Mouse (Mus musculus) embryonic facial prominence, embryonic 11.5 days (tissue): Measurements from ENCODE around the gene Hfe. TPM values are rescaled to one million over a fixed set of nuclear protein-coding genes. Genes with fewer than 3 reads are reported as not detected.
"Not testable (repeated sequence)": the region's sequence is repeated elsewhere in the genome, so short reads cannot be mapped to it uniquely, and the experiment has no call there.

Source experiments
- ATAC-seq: fragments of 200-750 bp; cut with Nextera tagmentation; replicated peaks from 2 replicates; pipeline ENCODE4 v1.8.0; 2017; ENCODE audit warnings: low read depth; ENCODE audit not compliant: insufficient number of reproducible peaks, low FRiP score, low TSS enrichment
- DNase-seq: peaks from one replicate; pipeline ENCODE4 v3.0.0-alpha.2; 2015; ENCODE audit warnings: low spot score
- H3K27ac ChIP-seq: fragments of 300-500 bp; sonication (generic); replicated peaks from 2 replicates; pipeline ENCODE4 v1.5.1; 2014; ENCODE audit warnings: mild to moderate bottlenecking, low read depth, low read length, control low read depth
- H3K27me3 ChIP-seq: fragments of 300-500 bp; sonication (generic); 2 replicates; pipeline ENCODE4 v1.6.1; 2014; ENCODE audit warnings: mild to moderate bottlenecking, low read length, moderate library complexity, mixed read lengths; ENCODE audit not compliant: control insufficient read depth, insufficient read depth
- H3K36me3 ChIP-seq: fragments of 300-500 bp; sonication (generic); replicated peaks from 2 replicates; pipeline ENCODE4 v1.6.1; 2014; ENCODE audit warnings: low read depth, mild to moderate bottlenecking, low read length, moderate library complexity, mixed read lengths; ENCODE audit not compliant: control insufficient read depth, insufficient read depth
- H3K4me1 ChIP-seq: fragments of 300-500 bp; sonication (generic); 2 replicates; pipeline ENCODE4 v1.6.1; 2014; ENCODE audit warnings: low read length, mixed read lengths; ENCODE audit not compliant: control insufficient read depth, insufficient read depth
- H3K4me2 ChIP-seq: fragments of 300-500 bp; sonication (generic); 2 replicates; pipeline ENCODE4 v1.6.1; 2014; ENCODE audit warnings: low read depth, mild to moderate bottlenecking, control low read depth, low read length, moderate library complexity
- H3K4me3 ChIP-seq: fragments of 300-500 bp; sonication (generic); 2 replicates; pipeline ENCODE4 v1.5.1; 2014; ENCODE audit warnings: low read depth, low read length, control low read depth
- H3K9ac ChIP-seq: fragments of 300-500 bp; sonication (generic); replicated peaks from 2 replicates; pipeline ENCODE4 v1.6.1; 2014; ENCODE audit warnings: mild to moderate bottlenecking, control low read depth, low read length
- H3K9me3 ChIP-seq: fragments of 300-500 bp; sonication (generic); replicated peaks from 2 replicates; pipeline ENCODE4 v1.6.1; 2016; ENCODE audit warnings: mild to moderate bottlenecking, low read length, inconsistent platforms, mixed read lengths; ENCODE audit not compliant: control insufficient read depth
- whole genome bisulfite sequencing: fragments of 180-500 bp; shearing (Covaris S2); extraction: QIAGEN DNeasy Blood & Tissue Kit; methylation state at CpG from one replicate; pipeline ENCODE4 v1.1.7; 2014; 5-methylcytosine and 5-hydroxymethylcytosine counted together
- polyA plus RNA-seq: library from polyadenylated mRNA; unstranded; fragments of >200 nt; fragmentation: Nextera tagmentation; extraction: Ambion mirVana; gene quantifications from 2 replicates; pipeline ENCODE4 v1.2.1, GENCODE M21; 2014

The Hfe gene
- polyA plus RNA-seq, 1 experiment from 2014 or later: 4.3 TPM

DNA sequence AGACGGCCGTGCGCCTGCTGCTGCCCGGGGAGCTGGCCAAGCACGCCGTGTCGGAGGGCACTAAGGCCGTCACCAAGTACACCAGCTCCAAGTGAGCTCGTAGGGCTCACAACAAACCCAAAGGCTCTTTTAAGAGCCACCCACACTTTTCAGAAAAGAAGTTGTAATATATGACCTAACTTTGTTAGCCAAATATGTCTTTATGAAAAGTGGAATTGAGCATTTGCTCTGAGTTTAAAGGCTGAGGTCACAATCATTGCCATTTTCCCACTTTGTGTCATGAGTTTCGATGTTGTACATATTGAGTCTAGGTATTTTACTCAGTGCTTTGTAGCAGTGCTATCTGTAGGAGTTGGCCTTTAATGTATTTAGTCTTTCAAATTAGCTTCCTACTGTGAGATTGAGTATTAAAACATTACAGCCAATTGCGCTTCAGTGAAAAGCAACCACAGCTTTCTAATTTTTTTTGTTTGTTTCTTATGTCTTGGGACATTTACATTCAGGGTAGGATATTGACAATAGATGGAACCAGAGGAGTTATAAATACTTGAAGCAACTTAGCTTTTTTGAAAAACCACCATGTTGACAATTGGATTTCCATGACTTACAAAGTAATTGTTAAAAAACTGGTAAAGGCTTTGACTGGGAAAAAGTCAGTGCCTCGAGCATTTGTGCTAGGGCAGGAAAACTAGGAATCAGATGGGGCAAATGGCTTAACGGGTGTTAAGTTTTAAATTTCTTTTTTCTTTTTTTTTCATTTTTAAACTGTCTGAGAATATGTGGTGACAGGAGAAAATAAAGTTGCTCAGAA is 36.6 kb upstream of the Hfe start:
- H3K4me2 ChIP-seq: peak overlapping the region; percentile 33
- no peaks in the 10 kb centered on the region for H3K9me3 ChIP-seq
- peak overlapping the region; percentile 25 for H3K4me3 ChIP-seq
- no peaks in the 10 kb centered on the region for H3K4me1 ChIP-seq
- peak; percentile 68 for DNase-seq
- ATAC-seq: no peak
- H3K27ac ChIP-seq: peak overlapping the region; percentile 99
- WGBS: 5% methylated on average over 10 of the region's 13 CpGs
- H3K9ac ChIP-seq: peak overlapping the region; percentile 54
- H3K36me3 ChIP-seq: no peaks in the 10 kb centered on the region
- H3K27me3 ChIP-seq: no peaks in the 10 kb centered on the region

DNA sequence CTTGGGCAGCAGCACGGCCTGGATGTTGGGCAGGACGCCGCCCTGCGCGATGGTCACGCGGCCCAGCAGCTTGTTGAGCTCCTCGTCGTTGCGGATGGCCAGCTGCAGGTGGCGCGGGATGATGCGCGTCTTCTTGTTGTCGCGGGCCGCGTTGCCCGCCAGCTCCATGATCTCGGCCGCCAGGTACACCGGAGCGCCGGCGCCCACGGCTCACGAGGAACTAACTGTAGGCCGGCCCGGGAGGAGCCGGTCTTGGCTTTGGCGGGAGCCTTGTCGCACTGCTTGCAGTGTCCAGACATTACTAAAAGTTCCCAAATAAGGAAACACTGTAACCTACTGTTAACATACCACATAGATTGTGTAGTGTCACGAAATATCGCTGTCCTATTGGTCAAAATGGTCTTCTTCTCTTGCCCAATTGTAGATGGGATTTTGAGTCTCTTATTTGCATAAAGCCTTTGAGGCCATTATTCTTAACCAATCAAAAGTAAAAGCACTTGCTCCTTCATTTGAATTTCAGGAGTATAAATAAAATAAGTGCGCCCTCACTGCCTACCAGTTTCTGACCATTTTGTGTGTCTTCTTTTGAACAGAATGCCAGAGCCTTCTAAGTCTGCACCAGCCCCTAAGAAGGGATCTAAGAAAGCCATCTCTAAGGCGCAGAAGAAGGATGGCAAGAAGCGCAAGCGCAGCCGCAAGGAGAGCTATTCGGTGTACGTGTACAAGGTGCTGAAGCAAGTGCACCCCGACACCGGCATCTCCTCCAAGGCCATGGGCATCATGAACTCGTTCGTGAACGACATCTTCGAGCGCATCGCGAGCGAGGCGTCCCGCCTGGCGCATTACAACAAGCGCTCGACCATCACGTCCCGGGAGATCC is 35.8 kb upstream of the Hfe start, which contains the start of gene Hist1h2bb:
TSS of gene Hist1h2bb (plus strand) at position 534 of the 880 bp plus-strand sequence.
- not testable (repeated sequence) for H3K4me1 ChIP-seq, H3K27me3 ChIP-seq, H3K36me3 ChIP-seq, H3K9me3 ChIP-seq
- ATAC-seq: peak; percentile 95
- H3K9ac ChIP-seq: peak within 1 kb of the TSS; percentile 74
- WGBS: under 1% methylated on average over 33 of the region's 58 CpGs
- peak; percentile 91 for DNase-seq
- H3K4me3 ChIP-seq: peak within 1 kb of the TSS; percentile 39
- peak within 1 kb of the TSS; percentile 99 for H3K27ac ChIP-seq
- H3K4me2 ChIP-seq: peak within 1 kb of the TSS; percentile 49

DNA sequence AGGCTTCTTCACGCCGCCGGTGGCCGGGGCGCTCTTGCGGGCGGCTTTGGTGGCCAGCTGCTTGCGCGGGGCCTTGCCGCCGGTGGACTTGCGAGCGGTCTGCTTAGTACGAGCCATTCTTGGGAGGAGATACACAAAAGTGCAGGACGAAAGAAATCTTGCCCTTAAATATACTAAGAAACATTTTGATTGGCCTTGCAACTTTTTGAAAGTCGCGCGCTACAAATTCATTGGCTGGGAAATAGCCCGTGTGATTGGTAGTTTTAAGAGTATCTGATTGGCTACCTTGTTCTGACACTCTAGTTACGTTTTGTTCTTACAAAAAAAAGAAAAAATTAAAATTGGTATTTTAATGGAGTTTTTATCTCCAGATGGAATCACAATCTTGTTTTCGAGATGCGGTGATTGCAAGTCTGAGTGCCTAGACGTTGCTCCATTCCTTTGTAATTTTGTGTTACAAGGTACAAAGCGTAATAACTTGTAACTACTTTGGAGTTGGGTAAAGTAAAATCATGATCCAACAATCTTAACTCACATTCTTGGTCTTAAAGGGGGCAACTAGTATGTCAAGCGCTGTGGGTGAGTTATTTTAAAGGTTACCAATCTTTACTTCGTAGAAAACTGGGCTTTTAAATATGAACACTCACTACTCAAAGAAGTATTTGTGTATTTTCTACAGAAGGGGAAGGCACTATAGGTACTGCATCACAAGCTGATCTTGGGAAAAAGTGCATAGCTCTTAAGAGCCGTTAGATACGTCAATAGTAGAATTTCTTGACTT is 34.9 kb upstream of the Hfe start, which contains the start of gene Hist1h3c:
TSS of gene Hist1h3c (minus strand) at position 222 of the 781 bp plus-strand sequence.
- ATAC-seq (peak; percentile 50; the same call in 1 of the 2 replicates), DNase-seq (peak; percentile 94)
- Histone ChIP-seq H3K27me3 (no peaks in the 10 kb centered on the region), H3K9me3 (no peaks in the 10 kb centered on the region), H3K36me3 (no peaks in the 10 kb centered on the region), H3K4me3 (peak within 1 kb of the TSS; percentile 39), H3K4me1 (no peaks in the 10 kb centered on the region), H3K27ac (peak within 1 kb of the TSS; percentile 99), H3K9ac (peak within 1 kb of the TSS; percentile 74), H3K4me2 (peak within 1 kb of the TSS; percentile 49)
- under 1% methylated on average over 23 of the region's 28 CpGs for WGBS

DNA sequence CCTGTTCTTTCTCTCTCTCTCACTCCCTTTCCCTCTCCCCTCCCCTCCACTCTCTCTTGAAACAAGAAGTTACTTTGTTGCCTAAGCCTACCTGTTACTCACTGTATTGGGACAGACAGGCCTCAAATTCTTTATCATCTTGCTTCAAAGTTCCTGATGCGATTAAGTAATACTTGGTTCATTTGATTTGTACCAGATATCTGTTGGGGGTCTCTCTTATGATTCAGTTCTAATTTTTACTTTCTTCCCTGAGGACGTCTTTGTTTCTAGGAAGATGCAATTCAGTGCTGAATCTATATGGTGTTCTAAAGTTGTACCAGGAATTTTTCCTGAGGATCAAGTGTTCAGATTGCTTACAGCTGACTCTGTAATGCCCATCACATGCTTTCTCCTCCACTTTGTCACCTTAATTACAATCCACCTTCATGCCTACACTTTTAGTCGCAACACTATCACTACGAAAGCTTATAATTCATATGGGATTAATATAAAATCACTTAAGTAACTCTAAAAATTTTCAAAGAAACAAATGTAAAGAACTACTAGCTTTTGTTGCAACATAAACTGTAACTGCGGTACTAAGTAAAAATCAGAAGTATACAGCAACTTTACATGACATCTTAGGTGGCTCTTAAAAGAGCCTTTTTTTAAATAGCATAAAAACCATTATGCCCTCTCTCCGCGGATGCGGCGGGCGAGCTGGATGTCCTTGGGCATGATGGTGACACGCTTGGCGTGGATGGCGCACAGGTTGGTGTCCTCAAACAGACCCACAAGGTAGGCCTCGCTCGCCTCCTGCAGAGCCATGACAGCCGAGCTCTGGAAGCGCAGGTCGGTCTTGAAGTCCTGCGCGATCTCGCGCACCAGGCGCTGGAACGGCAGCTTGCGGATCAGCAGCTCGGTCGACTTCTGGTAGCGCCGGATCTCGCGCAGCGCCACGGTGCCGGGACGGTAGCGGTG is 34.0 kb upstream of the Hfe start:
- Histone ChIP-seq H3K4me1 (no peaks in the 10 kb centered on the region), H3K4me3 (peak overlapping the region; percentile 39), H3K9me3 (no peaks in the 10 kb centered on the region), H3K27me3 (no peaks in the 10 kb centered on the region), H3K27ac (peak overlapping the region; percentile 99), H3K9ac (peak overlapping the region; percentile 68), H3K36me3 (no peaks in the 10 kb centered on the region), H3K4me2 (peak overlapping the region; percentile 49)
- ATAC-seq (no peak), DNase-seq (peak; percentile 64)
- 1% methylated on average over 13 of the region's 36 CpGs for WGBS

DNA sequence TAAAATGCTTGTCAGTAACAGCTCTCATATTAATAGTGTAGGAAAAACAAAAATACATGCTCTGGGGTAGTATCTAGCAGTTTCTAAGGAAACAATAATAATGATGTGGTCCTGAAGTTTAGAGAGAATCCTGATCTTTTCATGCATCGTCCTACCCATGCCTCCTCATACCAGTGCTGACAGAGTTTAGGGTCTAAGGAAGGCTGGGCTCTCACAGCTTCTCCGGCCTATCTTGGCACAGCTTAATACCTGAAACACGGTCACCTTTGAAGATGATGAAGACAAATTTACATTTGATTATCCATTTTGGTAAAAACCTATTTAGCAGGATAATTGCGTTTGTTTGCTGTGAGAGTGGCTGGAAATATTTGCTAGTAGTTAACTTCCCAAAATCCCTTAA is 33.3 kb upstream of the Hfe start:
- Histone ChIP-seq H3K9ac (peak overlapping the region; percentile 50), H3K36me3 (no peaks in the 10 kb centered on the region), H3K9me3 (no peaks in the 10 kb centered on the region), H3K27me3 (no peaks in the 10 kb centered on the region), H3K27ac (peak overlapping the region; percentile 99; the same call in 1 of the 2 replicates), H3K4me2 (peak overlapping the region; percentile 46; the same call in 1 of the 2 replicates), H3K4me1 (no peaks in the 10 kb centered on the region), H3K4me3 (peak overlapping the region; percentile 39)
- DNase-seq (peak; percentile 55), ATAC-seq (no peak)
- WGBS: 39% methylated on average over 4 of the region's 4 CpGs

DNA sequence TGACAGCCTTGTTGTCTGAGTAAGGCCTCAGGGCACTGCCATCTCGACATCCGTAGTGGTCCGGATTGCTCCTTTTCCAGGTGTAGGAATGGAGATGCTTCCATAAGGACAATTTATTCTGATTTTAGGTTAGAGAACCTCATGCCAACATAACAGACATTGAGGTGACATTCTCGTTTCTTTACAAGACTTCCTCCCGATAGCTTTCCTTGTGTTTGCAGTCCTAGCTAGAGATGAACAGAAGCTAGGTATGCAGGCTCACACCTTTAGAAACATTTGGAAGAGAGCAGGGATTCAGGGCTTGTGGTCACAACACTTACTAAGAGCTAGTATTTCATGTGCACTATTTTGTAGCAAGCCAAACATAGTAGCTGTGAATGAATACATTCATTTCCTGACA is 32.6 kb upstream of the Hfe start:
- Histone ChIP-seq H3K27ac (no peak overlapping the region), H3K4me2 (no peak overlapping the region), H3K4me1 (no peaks in the 10 kb centered on the region), H3K4me3 (no peak overlapping the region), H3K9ac (no peak overlapping the region), H3K36me3 (no peaks in the 10 kb centered on the region), H3K9me3 (no peaks in the 10 kb centered on the region), H3K27me3 (no peaks in the 10 kb centered on the region)
- DNase-seq (no peak), ATAC-seq (no peak)
- 78% methylated on average over 5 of the region's 5 CpGs for WGBS

DNA sequence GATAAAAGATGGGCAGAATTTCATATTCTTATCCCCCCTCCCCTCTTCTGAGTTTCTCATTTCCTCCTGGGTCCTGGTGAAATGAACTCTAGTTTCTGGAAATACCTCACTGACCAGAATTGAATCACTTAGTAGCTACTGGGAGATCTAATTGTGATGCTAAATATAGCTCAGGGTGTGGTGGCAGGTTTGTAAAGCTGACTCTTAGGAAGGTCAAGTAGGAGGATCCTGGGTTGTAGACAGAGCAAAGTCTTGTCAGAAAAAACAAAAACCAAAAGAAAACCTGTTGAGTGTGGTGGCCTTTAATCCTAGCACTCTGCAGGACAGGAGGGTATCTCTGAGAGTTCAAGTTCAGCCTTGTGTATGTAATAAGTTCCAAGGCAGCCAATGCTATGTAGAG is 31.4 kb upstream of the Hfe start:
- Histone ChIP-seq H3K9ac (no peak overlapping the region), H3K4me2 (no peak overlapping the region), H3K4me3 (no peak overlapping the region), H3K9me3 (no peaks in the 10 kb centered on the region), H3K27me3 (no peaks in the 10 kb centered on the region), H3K4me1 (no peaks in the 10 kb centered on the region), H3K27ac (no peak overlapping the region), H3K36me3 (no peaks in the 10 kb centered on the region)
- DNase-seq (no peak), ATAC-seq (no peak)
